Mouse (Mus musculus) midbrain, postnatal 0 days (tissue): Measurements from ENCODE around the gene Gm5134. TPM values are rescaled to one million over a fixed set of nuclear protein-coding genes. Genes with fewer than 3 reads are reported as not detected.
A peak's percentile ranks its signal among the peaks of the same experiment; 100 is the strongest.

Experiments used
- ATAC-seq: fragments of 200-750 bp; cut with Nextera tagmentation; 2 replicates; pipeline ENCODE4 v1.8.0; 2017; ENCODE audit warnings: moderate number of reproducible peaks, mild to moderate bottlenecking, moderate TSS enrichment, moderate library complexity; ENCODE audit not compliant: low FRiP score
- DNase-seq: peaks from one replicate; pipeline ENCODE4 v3.0.0-alpha.2; 2015; ENCODE audit warnings: low spot score
- H3K27ac ChIP-seq: fragments of 300-500 bp; sonication (generic); 2 replicates; pipeline ENCODE4 v1.5.1; 2014; ENCODE audit warnings: low read depth, mild to moderate bottlenecking, low read length, mixed read lengths
- H3K27me3 ChIP-seq: fragments of 300-500 bp; sonication (generic); 2 replicates; pipeline ENCODE4 v1.6.1; 2014; ENCODE audit warnings: low read length, control low read depth, mixed read lengths; ENCODE audit not compliant: insufficient read depth
- H3K36me3 ChIP-seq: fragments of 300-500 bp; sonication (generic); 2 replicates; pipeline ENCODE4 v1.6.1; 2014; ENCODE audit warnings: low read length, control low read depth, mixed read lengths; ENCODE audit not compliant: insufficient read depth
- H3K4me1 ChIP-seq: fragments of 300-500 bp; sonication (generic); 2 replicates; pipeline ENCODE4 v1.6.1; 2014; ENCODE audit warnings: mild to moderate bottlenecking, control low read depth, antibody characterized with exemption, low read length, mixed read lengths; ENCODE audit not compliant: insufficient read depth
- H3K4me2 ChIP-seq: fragments of 300-500 bp; sonication (generic); 2 replicates; pipeline ENCODE4 v1.6.1; 2014; ENCODE audit warnings: low read depth, mild to moderate bottlenecking, low read length, mixed read lengths; ENCODE audit not compliant: poor library complexity, severe bottlenecking
- H3K4me3 ChIP-seq: fragments of 300-500 bp; sonication (generic); 2 replicates; pipeline ENCODE4 v1.5.1; 2014; ENCODE audit warnings: low read depth, mild to moderate bottlenecking, low read length, moderate library complexity
- H3K9ac ChIP-seq: fragments of 300-500 bp; sonication (generic); replicated peaks from 2 replicates; pipeline ENCODE4 v1.6.1; 2014; ENCODE audit warnings: mild to moderate bottlenecking, low read length, moderate library complexity, mixed read lengths; ENCODE audit not compliant: poor library complexity, severe bottlenecking
- H3K9me3 ChIP-seq: fragments of 300-500 bp; sonication (generic); 2 replicates; pipeline ENCODE4 v1.6.1; 2016; ENCODE audit warnings: low read length, control low read depth
- CTCF ChIP-seq: IDR thresholded peaks from 2 replicates; pipeline ENCODE4 v1.5.1; 2016; ENCODE audit warnings: antibody characterized with exemption, mild to moderate bottlenecking
- WGBS: fragments of 180-500 bp; shearing (Covaris S2); extraction: QIAGEN DNeasy Blood & Tissue Kit; methylation state at CpG from one replicate; pipeline ENCODE4 v1.1.7; 2014; 5-methylcytosine and 5-hydroxymethylcytosine counted together
- polyA plus RNA-seq: library from polyadenylated mRNA; unstranded; fragments of >200 nt; fragmentation: Nextera tagmentation; extraction: Ambion mirVana; gene quantifications from 2 replicates; pipeline ENCODE4 v1.2.1, GENCODE M21; 2015
- total RNA-seq: library from RNA; depleted of rRNA; stranded (reverse); fragments of >200 nt; gene quantifications from 2 replicates; pipeline ENCODE4 v1.2.3, GENCODE M21; 2014

Gene Gm5134
- total and polyA plus RNA-seq, 2 experiments from 2014 or later = not detected

DNA sequence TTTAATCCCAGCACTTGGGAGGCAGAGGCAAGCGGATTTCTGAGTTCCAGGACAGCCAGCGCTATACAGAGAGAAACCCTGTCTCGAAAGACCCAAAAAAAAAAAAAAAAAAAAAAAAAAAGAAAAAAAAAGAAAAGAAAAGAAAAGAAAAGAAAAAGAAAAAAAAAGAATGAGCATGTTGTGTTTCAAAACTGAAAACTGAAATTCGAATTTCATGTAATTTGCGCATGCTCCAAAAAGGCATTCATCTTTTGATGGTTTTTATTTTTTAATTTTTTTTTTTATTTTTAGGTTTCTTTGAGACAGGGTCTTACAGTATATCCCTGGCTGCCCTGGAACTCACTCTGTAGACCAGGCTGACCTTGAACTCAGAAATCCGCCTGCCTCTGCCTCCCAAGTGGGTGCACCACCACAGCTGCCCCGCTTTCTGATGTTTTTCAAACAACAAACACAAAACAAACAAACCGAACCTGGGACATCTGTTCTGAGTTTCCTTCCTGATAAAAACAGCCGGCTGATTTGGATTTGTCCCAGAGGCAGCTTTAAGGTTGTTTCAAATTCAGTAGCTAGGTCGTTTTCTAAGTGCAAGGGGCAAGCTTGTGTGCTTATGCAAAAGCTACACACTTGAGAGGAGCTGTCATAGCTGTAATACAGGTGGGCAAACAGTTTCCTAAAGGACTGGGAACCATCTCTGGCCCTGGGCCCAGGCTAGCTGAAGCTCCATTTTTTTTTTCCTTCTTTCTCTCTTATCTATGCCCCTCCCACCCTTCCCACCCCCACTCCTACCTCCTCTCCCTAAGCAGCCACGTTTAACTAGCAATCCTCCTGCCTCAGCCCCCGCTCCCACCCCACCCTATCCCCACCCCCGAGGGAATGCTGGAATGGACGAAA is 77.4 kb downstream of the Gm5134 start:
- TF ChIP-seq CTCF = no peak
- ATAC-seq (peak; percentile 74), DNase-seq (no peak)
- Histone ChIP-seq H3K27ac (peak overlapping the region; percentile 79), H3K9me3 (no peaks in the 10 kb centered on the region), H3K4me1 (no peaks in the 10 kb centered on the region), H3K36me3 (0 out of 2 replicates have a peak, but pooled peaks cover 3% of the 10 kb centered on the region), H3K4me3 (peak overlapping the region; percentile 88), H3K9ac (peak overlapping the region; percentile 87), H3K27me3 (no peaks in the 10 kb centered on the region), H3K4me2 (peak overlapping the region; percentile 79)
- WGBS = 53% methylated on average over 14 of the region's 14 CpGs

DNA sequence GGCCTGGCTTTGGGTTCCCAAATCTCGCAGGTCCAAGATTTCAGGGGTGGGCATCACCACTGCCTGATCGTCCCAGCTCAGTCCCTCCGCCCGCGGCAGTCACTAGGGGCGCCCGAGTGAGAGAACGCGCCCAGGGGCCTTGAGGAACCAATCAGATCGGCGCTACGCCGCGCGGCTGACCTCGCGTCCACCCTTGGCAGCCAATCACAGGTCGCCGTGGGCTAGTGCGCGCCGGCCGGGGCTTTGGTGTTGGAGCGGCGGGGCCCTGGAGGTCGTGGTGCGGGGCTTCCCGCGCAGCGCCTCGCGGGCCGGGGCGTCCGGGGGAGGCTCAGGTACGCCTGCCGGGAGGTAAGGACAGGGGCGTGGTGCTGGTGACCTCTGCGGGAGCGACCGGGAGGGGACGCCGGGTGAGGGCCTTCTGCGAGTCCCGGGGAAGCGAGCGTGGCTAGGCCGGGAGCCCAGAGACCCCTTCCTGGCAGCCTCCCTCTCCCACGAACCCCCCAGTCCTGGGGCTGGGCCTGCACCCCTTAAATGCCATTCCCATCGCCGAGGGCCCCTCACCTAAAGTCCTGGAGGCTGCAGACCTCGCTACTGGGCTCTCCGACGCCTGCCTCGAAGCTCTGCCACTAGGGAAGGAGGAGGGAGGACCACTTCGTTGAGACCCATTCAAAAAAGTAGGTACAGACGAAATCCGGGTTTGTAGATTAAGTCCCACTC is 78.2 kb downstream of the Gm5134 start, which contains the start of gene Zfp280b:
TSS of gene Zfp280b (plus strand) at position 249 of the 717 bp plus-strand sequence.
- peak within 1 kb of the TSS; percentile 87 for H3K9ac ChIP-seq
- H3K27ac ChIP-seq = peak within 1 kb of the TSS; percentile 79
- H3K4me3 ChIP-seq = peak within 1 kb of the TSS; percentile 88
- peak; percentile 96 for DNase-seq
- H3K27me3 ChIP-seq = no peaks in the 10 kb centered on the region
- WGBS = under 1% methylated on average over 54 of the region's 58 CpGs
- TF ChIP-seq CTCF = peak; percentile 78
- H3K36me3 ChIP-seq = peaks cover 4% of the 10 kb centered on the region; the same call in 1 of the 2 replicates
- H3K4me1 ChIP-seq = no peaks in the 10 kb centered on the region
- ATAC-seq = peak; percentile 97
- H3K9me3 ChIP-seq = no peaks in the 10 kb centered on the region
- peak within 1 kb of the TSS; percentile 79 for H3K4me2 ChIP-seq

DNA sequence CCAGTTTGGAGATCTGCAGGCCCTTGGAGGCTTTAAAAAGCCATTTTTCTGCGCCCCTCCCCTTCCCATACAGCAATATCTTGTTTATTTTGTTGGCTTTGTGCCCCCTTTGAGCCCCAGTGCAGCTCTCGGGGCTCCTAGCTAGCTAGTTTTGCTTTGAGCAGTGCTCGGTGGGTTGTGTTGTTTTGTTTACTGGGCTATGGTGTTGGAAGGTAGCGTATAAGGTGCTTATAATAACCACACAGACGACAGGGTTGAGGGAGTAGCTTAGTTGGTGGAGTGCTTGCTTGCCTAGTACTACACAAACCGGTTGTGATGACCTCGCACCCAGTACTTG is 78.8 kb downstream of the Gm5134 start:
- WGBS = 18% methylated on average over 7 of the region's 7 CpGs
- no peak for TF ChIP-seq CTCF
- DNase-seq = peak; percentile 12

DNA sequence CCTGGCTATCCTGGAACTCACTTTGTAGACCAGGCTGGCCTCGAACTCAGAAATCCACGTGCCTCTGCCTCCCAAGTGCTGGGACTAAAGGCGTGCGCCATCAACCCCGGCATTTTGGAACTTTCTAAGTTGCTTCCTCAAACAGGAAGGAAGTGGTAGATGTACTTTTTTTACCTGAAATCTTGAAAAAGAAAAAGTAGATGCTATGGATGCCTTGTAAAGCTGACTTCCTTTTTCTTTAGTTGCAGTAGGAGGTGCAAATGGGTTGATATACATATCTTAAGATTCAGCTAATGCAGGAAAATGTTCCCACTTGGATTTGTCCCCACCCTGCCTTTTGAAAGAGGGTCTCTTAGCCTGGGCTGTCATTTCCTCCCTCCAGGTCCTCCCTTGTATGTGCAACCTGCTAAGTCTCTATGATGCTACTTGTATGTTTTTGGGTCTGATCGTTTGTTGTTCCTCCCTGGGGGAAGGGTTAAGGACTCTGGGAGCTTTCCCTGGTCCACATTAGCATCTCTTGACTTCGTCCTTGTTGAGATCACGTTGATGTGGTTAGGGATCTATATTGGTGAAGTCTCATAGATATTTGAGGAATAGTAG is 79.8 kb downstream of the Gm5134 start:
- no peak for ATAC-seq
- Histone ChIP-seq H3K9me3 (no peaks in the 10 kb centered on the region), H3K9ac (no peak overlapping the region), H3K36me3 (peaks cover 18% of the 10 kb centered on the region), H3K4me3 (no peak overlapping the region), H3K4me1 (no peaks in the 10 kb centered on the region), H3K4me2 (no peak overlapping the region), H3K27me3 (no peaks in the 10 kb centered on the region), H3K27ac (no peak overlapping the region)
- 96% methylated on average over 8 of the region's 8 CpGs for WGBS
- no peak for TF ChIP-seq CTCF
- DNase-seq = no peak

More for the DNA sequence above, 78.8 kb downstream of the Gm5134 start:
- Histone ChIP-seq H3K4me2 (peak overlapping the region; percentile 79), H3K27me3 (no peaks in the 10 kb centered on the region), H3K27ac (peak overlapping the region; percentile 79), H3K9me3 (no peaks in the 10 kb centered on the region), H3K4me1 (no peaks in the 10 kb centered on the region), H3K9ac (peak overlapping the region; percentile 87), H3K36me3 (peaks cover 9% of the 10 kb centered on the region), H3K4me3 (peak overlapping the region; percentile 88)
- no peak for ATAC-seq

DNA sequence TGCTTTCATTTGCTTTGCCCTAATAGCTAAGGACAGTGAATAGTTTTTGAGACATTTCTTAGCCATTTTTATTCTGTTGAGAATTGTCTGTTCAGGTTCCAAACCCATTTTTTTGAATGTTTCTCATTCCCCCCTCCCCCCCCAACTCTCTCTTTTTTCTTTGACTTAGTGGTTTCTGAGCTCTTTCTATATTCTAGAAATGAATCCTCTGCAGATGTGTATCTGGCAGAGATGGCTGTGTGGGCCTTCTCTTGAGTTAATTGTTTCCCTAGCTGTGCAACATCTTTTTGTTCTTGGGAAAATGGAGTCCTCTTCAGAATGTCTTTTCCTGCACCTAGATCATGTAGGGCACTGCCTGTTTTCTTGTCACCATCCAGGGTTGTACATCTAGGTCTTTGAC is 81.0 kb downstream of the Gm5134 start:
- H3K27ac ChIP-seq = no peak overlapping the region
- no peaks in the 10 kb centered on the region for H3K27me3 ChIP-seq
- H3K4me1 ChIP-seq = no peaks in the 10 kb centered on the region
- no peak overlapping the region for H3K9ac ChIP-seq
- ATAC-seq = no peak
- no peak overlapping the region for H3K4me3 ChIP-seq
- no peak overlapping the region for H3K4me2 ChIP-seq
- peaks cover 29% of the 10 kb centered on the region for H3K36me3 ChIP-seq
- TF ChIP-seq CTCF = no peak
- no peaks in the 10 kb centered on the region for H3K9me3 ChIP-seq
- DNase-seq = no peak
